Mouse (Mus musculus): ENCODE results near the gene Olfr1511. TPM values are rescaled to one million over a fixed set of nuclear protein-coding genes. Genes with fewer than 3 reads are reported as not detected.

The Olfr1511 gene
- polyA plus RNA-seq (2012; rRNA removed): not detected in 2 replicates

DNA sequence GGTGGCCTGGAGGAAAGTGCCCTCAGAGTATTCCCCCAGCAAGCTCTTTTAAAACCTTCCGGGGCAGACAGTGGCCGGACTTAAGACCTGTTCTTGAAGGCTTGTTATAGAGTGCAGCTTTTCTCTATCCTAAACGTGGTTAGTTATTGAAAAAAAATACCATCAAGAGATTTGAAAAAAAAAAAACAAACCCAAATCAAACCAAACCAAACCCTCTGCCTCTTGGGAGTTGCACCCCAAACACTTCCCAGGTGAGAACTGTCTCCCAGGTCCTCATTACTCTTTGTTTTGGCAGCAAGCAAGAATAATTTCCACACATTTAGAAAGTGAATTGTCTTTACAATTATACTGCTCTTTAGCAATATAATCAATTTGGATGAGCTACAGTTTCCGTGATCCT lies at the start of gene Olfr1511:
TSS of gene Olfr1511 (minus strand) at position 101 of the 400 bp plus-strand sequence.

GRCm38 (mm10) chr14:52442690-52443089 lies 45.5 kb upstream of the Olfr1511 start, which contains the start of gene Olfr1509:
Gene Olfr1509 (plus strand): TSS chr14:52442990.

GRCm38 (mm10) chr14:52414273-52414672 lies 17.1 kb upstream of the Olfr1511 start, which contains the start of gene Olfr1510:
Gene Olfr1510 (minus strand): TSS chr14:52414373.

GRCm38 (mm10) chr14:52379068-52379467 lies 18.1 kb downstream of the Olfr1511 start, which contains the start of gene Olfr1512:
Gene Olfr1512 (minus strand): TSS chr14:52379168.

GRCm38 (mm10) chr14:52356308-52356707 lies 40.9 kb downstream of the Olfr1511 start, which contains the start of gene Olfr1513:
Gene Olfr1513 (minus strand): TSS chr14:52356408.

Other genes starting within 250 kb of the Olfr1511 start
- 15.5 and 16.5 TPM in 2 replicates for gene Supt16, start 200.0 kb downstream of the Olfr1511 start, polyA plus RNA-seq (2012; rRNA removed)
- gene Chd8, start 139.6 kb downstream of the Olfr1511 start, polyA plus RNA-seq (2012; rRNA removed): 10.3 and 12.0 TPM in 2 replicates
- gene Tox4, start 118.2 kb downstream of the Olfr1511 start, polyA plus RNA-seq (2012; rRNA removed): 10.3 and 11.0 TPM in 2 replicates
- 3.7 and 4.0 TPM in 2 replicates for gene Rab2b, start 117.8 kb downstream of the Olfr1511 start, polyA plus RNA-seq (2012; rRNA removed)
- gene Mettl3, start 92.3 kb downstream of the Olfr1511 start, polyA plus RNA-seq (2012; rRNA removed): 10.9 and 11.1 TPM in 2 replicates
- gene Sall2, start 68.6 kb downstream of the Olfr1511 start, polyA plus RNA-seq (2012; rRNA removed): 1.3 TPM in 2 replicates
- gene Olfr1513, start 41.0 kb downstream of the Olfr1511 start, polyA plus RNA-seq (2012; rRNA removed): not detected in 2 replicates
- not detected in 2 replicates for gene Olfr1512, start 18.2 kb downstream of the Olfr1511 start, polyA plus RNA-seq (2012; rRNA removed)
- gene Olfr1510, start 17.0 kb upstream of the Olfr1511 start, polyA plus RNA-seq (2012; rRNA removed): not detected in 2 replicates
- gene Olfr1509, start 45.6 kb upstream of the Olfr1511 start, polyA plus RNA-seq (2012; rRNA removed): not detected in 2 replicates
- gene Olfr1508, start 70.1 kb upstream of the Olfr1511 start, polyA plus RNA-seq (2012; rRNA removed): not detected in 2 replicates
- gene Olfr1507, start 98.4 kb upstream of the Olfr1511 start, polyA plus RNA-seq (2012; rRNA removed): not detected in 2 replicates

Measured in liver, embryonic 18 days (tissue).